Mouse (Mus musculus): Measurements from ENCODE around the gene Mapkbp1.

Mapkbp1 gene

DNA sequence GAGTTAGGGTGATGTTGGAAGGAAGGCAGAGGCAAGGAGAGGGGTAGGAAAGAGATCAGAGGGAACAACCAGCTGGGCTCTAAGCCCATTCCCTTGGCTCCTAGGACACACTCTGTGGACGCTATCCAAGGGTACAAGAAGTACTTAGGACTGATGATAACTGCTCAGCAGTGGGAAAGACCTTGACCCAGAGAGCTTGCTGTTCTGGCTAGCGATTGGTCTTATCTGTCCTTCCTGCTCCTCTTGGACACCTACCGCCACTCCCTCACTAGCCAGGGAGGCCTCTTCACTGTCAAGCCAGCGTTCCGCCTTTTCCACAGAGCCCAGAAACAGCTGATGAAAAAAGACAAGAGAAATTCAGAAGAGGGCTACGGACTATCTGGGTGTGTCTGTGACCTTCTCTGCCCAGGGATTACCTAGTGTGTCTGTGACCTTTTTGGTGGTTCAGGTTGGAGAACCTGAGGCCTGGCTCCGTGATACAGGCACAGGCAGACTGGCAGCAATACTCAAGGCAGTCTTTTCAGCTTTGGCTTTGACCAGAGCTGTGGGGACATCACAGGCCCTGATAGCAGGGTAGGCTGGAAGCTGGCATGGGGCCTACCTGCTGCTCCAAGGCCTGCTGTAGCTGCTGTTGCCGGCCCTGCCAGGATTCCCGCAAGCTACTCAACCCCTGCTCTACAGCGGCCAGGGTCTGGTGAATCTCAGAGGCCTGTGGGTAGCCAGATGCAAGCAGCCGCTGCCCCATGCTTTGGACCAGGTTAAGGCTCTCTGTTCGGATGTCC lies 82.5 kb downstream of the Mapkbp1 start:
- in situ Hi-C loops (cut with MboI): no loop called here

DNA sequence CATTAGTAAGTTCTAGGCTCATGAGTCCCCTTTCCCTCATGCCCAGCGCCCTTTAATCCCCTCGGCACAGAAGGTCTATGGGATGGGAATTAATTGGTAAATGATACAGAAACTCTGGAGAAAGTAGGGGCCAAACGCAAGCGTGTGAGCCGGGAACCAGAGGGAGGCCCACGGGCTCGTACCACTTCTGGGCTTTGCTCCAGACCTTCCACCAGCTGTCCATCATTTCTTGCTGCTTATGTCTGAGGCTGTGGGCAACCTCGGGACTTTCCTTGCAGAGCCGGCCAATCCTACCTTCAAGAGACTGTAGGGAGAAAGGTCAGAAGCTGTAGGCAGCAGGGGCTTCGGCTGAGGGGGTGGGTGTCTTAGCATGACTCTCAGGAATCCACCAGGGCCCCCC lies 83.4 kb downstream of the Mapkbp1 start:
- in situ Hi-C loops (cut with MboI): no loop called here

DNA sequence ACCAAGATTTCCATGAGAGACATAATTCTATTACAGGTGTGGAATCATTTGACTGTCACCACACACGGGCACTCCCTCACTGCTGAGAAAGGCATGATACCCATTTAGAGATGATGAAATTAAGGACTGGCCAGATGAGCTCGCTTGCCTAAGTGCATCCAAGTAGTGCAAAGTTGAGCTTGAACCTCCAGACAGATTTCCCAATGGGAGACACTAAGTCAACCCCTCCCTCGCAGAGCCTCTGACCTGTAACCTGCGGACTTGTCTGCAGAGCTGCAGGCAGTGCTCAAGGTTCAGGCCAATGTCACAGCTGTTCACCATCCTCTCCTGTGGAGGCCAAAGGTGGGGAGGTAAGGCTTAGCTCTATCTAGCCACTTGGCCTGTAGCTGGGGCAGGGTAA lies 86.3 kb downstream of the Mapkbp1 start:
- in situ Hi-C loops (cut with MboI): no loop called here

- in situ Hi-C loops (cut with MboI): no loop called here
Measured at GRCm38 (mm10) chr2:120059466-120059865, 87.0 kb downstream of the Mapkbp1 start.

GRCm38 (mm10) chr2:120060190-120060589 lies 87.7 kb downstream of the Mapkbp1 start:
- in situ Hi-C loops (cut with MboI): no loop called here

- in situ Hi-C loops (cut with MboI): no loop called here
Measured at GRCm38 (mm10) chr2:120060651-120061050, 88.2 kb downstream of the Mapkbp1 start.

- in situ Hi-C loops (cut with MboI): no loop called here
Measured at GRCm38 (mm10) chr2:120062248-120062647, 89.7 kb downstream of the Mapkbp1 start.

GRCm38 (mm10) chr2:120064639-120065038 lies 92.1 kb downstream of the Mapkbp1 start:
- in situ Hi-C loops (cut with MboI): no loop called here

GRCm38 (mm10) chr2:120065243-120065642 lies 92.7 kb downstream of the Mapkbp1 start:
- in situ Hi-C loops (cut with MboI): no loop called here

- in situ Hi-C loops (cut with MboI): no loop called here
Measured at GRCm38 (mm10) chr2:120066224-120066623, 93.7 kb downstream of the Mapkbp1 start.

DNA sequence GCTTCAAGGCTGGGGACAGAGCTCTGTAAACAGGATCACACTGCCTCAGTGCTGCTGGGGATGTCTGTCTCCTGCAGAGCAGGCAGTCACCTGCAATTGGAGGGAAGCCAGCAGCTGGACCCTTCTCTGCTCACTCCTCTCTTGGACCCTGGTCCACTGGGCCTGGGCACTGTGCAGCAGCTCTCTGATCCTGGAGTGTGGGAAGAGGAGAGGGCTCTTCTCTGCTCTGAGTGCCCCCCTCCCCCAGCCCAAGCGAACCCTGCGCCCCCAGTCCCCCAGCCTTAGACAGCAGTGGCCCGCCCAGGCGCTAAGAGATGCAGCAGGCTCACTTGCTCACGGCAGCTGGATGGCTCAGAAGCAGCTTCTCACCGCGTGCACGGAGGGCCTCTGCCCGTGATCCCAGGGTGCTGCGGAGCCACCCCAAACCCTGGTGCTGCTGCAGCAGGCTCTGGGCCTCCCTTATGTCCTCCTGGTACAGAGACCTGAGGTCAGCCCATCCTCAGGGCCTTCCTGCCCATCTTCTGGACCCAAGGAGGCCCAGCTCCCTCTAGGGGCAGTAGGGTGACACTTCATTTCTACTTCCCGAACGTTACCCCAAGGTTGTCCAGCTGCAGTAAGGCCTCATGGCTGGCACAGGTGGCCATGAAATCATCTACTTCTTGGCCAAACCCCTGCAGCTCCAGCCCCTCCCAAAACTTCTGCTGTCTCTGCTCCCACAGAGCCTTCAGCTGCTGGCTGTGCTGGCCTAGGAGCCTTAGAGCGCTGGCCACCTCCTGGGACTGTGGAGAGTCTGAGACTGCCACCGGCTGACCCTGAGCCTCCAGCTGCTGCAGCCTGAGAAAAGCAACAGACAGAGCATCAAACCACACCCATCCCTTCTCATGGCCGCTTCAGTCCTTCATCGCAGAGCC lies 96.3 kb downstream of the Mapkbp1 start:
- in situ Hi-C loops (cut with MboI): no loop called here

- in situ Hi-C loops (cut with MboI): no loop called here
Measured at GRCm38 (mm10) chr2:120069466-120069990, 97.0 kb downstream of the Mapkbp1 start.

DNA sequence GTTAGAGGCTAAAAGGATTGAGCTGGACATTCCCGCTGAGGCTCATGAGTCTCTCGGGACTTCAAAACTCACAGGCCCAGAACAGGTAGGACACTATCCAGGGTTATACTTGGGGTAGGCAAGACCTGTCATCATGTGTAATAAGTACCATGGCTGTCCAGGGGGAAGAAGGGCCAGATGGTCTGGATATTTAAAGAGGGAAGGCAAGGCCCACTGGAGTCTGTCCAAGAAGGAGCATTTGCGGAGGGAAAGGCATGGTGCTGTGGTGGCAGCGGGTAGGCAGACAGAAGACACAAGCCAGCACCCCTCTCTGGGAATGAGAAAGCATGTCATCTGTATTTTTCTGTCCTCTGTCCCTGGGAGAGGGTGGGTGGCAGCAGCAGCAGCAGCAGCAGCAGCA lies 101.6 kb downstream of the Mapkbp1 start:
- in situ Hi-C loops (cut with MboI): no loop called here

GRCm38 (mm10) chr2:120076076-120076705 lies 103.7 kb downstream of the Mapkbp1 start:
- in situ Hi-C loops (cut with MboI): no loop called here

All from mature B cell (primary cell).